Mouse (Mus musculus) cerebellum, adult 11-12 months (tissue): ENCODE measurements around the gene Rmnd5b.
A peak's percentile ranks its signal among the peaks of the same experiment; 100 is the strongest.
"Not testable (repeated sequence)": the region's sequence is repeated elsewhere in the genome, so short reads cannot be mapped to it uniquely, and the experiment has no call there.

Experiments
- DNase-seq: peaks from one replicate; pipeline ENCODE4 v3.0.0; 2022

Gene Rmnd5b

DNA sequence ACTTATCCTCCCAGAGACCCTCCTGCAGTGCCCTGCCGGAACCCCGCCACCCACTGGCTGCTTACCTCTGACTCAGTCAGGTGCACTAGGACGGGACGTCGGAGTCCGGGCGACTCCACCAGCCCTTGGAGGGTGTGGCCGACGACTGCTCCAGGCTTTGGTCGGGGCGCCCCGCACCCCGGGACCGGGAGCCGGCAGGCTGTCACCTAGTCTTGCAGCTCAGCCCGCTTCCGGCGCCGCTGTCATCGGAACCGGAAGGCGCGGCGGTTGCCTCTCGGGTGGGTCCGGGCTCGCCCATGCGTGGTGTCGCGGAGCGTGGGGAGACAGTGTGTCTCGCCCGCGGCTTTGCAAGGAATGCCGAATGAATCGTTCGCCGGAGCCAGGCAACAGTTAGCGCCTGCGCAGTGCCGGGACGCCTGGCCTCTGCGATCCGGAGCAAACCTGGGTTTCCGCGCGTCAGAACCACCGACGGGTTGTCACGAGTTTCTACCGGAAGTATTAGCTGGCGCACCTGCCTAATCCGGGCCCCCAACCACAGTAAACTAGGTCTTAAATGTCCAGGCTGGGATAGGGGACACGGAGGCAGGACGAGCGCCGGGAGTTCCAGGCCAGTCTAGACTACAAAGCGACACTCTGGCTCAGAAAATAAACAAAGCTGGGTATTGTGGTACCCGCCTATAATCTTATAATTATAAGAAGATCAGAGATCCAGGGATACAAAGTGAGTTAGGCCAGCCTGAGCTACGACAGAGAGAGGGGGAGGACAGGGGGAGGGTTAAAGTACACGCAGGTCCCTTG lies at the start of gene Rmnd5b:
TSS of gene Rmnd5b (minus strand) at position 372 of the 798 bp plus-strand sequence.
- DNase-seq: peak; percentile 92

DNA sequence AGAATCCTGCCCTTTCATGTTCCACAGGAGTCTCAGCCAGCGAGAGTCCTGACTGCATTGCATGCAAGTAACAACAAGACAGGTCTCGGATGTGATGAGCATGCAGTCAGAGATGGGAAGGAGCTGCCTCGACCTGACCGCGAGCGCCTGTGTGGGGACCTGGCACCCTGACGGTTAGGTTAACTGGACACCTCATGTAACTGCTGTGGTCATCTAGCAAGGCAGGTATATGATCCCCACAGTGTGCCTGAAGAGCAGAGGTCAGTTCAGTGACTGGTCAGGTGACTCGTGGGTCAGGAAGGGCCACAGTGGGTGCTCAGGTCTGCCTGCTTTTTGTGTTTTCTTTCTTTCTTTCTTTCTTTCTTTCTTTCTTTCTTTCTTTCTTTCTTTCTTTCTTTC lies 46.3 kb upstream of the Rmnd5b start:
- no peak for DNase-seq

DNA sequence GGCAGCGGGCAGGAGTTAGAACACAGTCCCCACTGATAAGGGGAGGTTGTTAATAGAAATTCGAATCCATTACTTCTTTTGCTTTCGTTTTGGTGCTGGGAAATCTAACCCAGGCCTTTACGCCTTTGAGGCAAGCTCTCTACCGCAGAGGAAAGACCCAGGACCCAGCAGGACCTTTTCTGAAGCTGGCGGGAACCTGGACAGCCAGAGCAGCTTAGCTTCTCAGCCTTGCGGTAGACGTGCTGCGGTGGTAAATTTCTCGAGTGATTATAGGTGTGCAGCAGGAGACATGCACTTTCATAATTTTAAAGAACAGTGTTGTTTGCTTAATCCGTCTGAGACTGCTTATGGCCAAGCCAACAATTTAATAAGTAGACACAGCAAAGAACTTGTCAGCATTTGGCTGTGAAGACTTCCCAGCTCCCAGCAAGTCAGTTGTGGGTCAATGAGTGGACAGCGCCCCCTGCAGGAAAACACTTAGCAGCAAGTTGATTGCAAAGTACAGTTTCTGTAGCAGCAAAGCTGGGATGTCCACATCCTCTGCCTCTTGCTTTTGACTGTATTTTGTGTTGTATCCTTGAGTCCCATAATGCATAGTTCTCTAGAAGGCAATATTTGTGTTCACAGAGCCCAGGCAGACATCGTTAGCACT lies 45.8 kb upstream of the Rmnd5b start:
- peak; percentile 76 for DNase-seq

DNA sequence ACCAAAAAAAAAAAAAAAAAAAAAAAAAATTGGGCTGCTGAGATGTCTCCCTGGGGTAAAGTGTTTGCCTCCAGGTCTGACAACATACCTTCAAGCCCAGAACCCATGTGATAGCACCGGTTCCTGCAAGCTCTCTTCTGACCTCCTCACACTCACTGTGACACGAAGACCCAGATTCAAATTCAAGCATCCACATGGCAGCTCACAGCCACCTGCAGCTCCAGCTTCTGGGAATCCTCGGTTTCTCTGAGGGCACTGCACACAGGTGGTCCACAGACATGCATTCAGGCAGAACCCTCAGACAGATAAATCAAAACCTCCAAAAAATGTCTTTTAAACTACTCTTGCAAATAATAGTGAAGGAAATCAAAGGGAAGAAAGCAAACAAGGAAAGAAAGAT lies 43.8 kb upstream of the Rmnd5b start:
- no peak for DNase-seq

DNA sequence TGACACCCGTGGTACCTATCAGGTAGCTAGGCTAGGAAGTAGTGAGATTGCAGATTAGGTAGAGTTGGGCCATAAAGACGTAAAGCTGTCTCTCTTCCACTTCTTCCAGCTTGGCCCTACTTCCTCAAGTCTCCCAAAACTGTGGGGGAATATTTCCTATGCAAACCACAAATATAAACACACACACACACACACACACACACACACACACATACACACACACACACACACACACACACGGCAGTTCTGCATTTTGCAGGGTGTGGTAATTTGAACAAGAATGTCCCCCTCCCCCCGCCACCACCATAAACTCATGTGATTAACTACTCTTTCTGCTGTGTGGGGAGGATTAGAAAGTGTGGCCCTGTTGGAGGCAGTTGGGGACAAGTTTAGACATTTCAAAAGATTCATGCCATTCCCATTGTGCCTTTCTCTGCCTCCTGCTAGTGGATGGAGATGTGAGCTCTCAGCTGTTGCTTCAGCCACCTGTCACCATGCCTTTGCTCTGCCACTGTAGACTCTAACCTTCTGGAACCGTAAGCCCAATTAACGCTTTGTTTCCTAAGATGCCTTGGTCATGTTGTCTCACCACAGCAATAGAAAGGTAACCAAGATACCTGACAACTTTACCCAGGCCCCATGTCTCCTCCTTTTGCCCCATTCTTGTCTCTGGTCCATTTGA lies 42.2 kb upstream of the Rmnd5b start:
- no peak for DNase-seq

DNA sequence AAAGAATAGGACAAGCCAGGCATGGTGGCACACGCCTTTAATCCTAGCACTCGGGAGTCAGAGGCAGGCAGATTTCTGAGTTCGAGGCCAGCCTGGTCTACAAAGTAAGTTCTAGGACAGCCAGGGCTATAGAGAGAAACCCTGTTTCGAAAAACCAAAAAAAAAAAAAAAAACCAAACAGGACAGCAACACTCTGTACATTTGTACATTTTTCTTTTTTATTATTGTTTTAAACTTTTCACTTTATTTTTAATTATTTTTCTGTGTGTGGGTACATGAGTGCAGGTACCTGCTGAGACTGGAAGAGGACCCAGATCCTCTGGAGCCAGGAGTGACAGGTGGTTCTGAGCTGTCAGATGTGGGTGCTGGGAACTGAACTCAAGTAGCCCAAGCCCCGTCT lies 39.7 kb upstream of the Rmnd5b start:
- DNase-seq: no peak

DNA sequence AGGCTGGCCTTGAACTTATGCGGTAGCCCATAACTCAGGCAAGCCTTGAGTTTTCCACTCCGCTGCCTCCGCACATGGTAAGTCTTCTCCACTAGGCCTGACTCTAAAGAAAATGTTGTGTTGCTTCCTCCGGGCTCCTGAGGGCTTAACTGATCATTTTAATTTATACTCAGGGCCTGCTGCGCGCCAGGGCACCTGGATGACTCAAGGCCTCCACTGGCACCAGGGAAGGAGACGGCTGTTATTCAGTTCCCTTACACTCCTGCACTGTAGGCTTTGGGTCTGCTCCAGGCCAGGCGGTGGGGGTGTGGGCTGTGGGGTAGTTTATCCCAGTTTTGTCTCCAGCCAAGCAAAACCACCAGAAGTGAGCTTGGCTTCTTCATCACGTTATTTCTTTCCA lies 37.6 kb upstream of the Rmnd5b start:
- DNase-seq: no peak

DNA sequence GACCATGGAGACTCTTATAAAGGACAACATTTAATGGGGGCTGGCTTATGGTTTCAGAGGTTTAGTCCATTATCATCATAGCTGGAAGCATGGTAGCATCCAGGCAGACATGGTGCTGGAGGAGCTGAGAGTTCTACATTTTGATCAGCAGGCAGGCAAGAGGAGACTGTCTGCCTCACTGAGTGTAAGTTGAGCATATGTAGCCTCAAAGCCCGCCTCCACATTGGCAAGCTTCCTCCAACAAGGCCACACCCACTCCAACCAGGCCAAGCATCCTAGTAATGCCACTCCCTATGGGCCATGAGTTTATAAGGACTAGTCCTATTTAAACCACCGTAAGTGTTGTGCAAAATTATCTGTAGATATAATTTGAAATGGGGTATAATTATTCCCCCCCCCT lies 35.7 kb upstream of the Rmnd5b start:
- DNase-seq: no peak

DNA sequence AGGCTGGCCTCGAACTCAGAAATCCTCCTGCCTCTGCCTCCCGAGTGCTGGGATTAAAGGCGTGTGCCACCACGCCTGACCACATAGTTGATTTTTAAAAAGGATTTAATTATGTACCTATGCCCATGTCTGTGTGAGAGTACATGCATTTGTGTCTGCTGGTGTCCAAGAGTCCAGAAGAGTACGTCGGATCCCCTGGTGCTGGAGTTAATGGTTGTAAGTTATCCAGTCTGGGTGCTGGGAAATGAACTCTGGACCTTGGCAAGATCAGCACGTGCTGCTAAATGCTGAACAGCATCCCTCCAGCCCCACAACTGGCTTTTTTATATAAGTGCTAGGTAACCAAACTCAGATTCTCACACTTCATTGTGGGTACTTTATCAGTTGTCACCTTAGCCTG lies 35.1 kb upstream of the Rmnd5b start:
- no peak for DNase-seq

DNA sequence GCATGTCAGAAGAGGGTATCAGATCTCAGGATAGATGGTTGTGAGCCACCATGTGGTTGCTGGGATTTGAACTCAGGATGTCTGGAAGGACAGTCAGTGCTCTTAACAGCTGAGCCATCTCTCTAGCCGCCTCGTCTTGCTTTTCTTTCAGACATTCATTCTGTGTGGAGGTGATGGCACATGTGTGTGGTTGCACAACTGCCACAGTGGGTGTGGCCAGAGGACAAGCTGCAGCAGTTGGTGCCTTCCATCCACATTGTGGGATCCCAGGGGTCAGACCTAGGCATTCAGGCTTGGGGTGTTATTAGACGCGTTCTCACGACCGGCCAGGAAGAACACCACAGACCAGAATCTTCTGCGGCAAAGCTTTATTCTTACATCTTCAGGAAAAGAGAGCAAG lies 29.1 kb upstream of the Rmnd5b start:
- DNase-seq: not testable (repeated sequence)

DNA sequence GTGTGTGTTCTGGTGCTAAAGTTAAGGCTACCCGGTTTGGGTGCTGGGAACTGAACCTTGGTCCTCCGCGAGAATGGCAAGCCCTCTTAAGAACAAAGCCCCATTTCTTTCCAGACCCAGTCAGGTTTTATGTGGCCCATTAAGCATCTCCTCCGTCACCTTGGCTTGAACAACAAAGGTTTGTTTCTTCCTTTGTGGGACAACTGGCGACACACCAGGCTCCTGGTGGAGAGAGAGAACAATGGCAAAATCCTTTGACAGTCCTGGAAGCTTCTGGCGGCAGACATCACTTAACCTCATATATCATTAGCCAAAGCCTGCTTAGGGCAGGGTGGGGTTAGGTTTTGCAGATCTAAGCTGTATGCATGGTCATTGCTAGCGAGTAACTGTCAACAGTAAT lies 26.9 kb upstream of the Rmnd5b start:
- DNase-seq: no peak

DNA sequence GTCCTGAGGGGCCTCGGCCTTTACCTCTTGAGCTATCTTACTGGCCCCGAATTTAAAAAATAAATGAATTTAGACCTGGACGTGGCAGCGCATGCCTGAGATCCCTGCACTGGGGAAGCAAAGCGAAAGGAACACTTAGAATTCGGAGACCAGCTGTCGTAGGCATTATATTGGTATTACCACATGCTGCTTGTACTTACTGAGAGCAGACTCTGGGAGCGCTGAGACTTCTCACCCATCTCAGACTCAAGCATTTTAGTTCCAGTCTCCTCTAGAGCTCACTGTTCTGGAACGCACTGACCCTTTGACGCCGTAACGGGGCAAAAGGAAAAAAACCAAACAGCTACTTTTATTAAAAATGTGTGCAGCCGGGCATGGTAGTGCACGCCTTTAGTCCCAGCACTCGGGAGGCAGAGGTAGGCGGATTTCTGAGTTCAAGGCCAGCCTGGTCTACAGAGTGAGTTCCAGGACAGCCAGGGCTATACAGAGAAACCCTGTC lies 26.2 kb upstream of the Rmnd5b start:
- no peak for DNase-seq

DNA sequence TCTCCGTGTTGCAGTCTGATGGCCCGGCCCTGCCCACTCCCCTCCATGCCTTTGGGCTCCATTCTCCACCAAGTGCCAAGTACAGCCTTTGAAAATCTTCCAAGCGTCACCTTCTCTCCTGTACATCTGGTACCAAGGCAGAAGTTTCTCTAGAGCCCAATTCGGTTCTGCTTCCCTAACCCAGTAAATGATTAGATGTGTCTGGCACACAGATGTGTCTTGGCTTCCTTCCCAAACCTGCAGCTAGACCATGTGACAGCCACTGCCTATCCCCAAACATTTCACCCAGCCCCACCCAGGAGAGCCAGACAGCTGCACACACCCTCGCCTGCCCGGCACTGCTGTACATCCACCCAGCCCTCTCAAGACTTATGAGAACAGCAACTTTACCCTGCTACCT lies 23.0 kb upstream of the Rmnd5b start:
- DNase-seq: no peak

DNA sequence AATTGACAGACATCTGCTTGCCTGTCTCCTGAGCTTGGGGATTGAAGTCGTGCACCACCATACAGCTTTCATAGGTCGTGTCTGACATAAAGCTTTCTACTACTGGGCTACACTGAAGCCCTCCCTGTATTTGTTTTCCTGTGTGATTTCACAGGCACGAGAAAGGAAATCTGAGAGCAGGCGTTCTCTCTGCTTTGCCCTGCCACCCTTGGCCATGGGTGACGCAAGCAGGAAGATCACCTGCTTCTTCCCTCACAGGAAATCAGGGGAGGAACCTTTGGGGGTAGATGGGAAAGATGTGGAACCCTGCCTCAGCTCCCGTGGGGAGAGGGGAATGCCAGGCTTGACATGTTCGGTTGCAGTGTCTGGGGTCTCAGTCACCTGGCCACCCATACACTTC lies 22.6 kb upstream of the Rmnd5b start:
- DNase-seq: no peak

DNA sequence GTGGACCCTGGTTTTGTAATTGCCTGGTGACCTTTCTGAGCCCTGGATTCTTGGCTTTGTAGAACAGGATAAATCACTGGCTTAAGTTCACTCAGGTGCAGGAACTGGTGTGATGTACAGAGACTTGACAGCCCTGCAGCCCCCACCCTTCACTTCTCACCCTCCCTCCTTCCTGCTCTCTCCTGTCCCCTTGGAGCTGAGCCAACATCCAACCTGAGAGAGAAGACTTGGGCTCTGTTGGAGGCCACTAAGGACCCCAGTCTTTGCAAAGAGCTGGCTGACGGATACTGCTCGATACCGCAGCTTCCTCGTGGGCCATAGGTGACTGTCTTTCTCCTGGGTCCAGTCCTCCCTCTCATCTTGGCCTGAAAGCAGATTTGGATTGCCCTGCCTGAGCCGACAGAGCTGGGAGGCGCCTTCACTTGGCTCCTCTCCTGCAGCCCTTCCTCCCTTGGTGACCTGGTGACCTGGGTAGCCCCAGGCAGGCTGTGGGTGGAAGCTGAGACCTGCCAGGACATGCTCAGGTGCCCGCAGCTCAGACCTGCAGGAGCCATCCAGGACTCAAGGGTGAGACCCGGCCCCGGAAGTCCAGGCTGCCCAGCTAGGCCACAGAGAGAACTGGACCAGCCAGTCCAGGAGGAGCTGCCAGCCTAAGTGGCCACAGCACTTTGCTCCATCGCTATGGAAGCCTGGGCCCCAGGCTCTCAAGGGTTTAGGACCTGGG lies 21.3 kb upstream of the Rmnd5b start:
- DNase-seq: no peak

DNA sequence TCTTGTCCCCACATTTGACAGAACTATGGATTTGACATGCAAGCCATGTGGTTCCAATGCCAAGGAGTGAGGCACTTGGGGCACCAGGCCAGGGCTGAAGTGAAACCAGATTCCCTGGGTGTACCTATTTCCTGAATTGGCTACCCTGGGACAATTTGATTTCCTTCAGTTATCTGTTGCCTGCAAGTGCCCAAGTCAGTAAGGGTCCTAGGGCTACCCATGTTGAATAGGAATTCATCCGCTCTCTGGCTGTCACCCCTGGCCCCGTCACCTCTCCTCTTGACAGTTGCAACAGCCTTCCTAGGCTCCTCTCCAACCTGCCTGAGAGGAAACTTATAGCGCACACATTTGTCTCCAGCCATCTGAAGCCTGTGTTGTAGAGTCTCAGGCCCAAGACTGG lies 19.2 kb upstream of the Rmnd5b start:
- DNase-seq: no peak

DNA sequence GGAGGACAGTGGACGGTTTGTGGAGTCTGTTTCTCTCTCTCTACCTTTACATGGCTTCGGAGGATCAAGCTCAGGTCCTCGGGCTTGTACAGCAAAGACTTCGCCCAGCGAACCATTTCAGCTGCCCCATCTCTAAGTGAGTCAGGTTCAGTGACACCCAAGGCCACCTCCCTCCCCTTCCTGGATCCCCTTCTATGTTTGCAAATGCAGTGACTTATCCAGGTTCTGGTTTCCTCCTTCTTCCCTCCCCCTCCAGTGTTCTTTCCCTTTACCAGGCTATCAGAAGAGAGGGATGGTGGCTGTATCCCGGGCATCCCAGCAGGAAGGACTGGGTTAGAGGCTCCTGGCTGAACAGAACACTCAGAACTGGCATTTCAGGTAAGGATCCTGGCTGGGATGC lies 18.0 kb upstream of the Rmnd5b start:
- DNase-seq: no peak

DNA sequence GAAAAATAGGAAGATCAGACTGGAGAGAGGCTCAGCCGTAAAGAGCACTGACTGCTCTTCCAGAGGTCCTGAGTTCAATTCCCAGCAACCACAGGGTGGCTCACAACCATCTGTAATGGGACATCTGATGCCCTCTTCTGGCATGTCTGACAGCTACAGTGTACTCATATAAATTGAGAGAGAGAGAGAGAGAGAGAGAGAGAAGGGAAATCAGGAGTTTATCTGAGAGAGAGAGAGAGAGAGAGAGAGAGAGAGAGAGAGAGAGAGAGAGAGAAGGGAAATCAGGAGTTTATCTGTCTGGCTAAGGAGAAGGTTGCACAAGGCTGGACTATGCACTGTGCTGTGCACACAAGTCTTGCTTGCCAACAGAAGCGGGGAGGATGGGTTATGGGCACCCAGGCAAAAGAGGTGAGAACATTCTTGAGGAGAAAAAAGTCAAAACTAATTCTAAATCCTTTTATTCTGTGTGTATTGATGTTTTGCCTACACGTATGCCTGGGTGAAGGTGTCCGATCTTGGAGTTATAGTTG lies 17.3 kb upstream of the Rmnd5b start:
- DNase-seq: no peak

DNA sequence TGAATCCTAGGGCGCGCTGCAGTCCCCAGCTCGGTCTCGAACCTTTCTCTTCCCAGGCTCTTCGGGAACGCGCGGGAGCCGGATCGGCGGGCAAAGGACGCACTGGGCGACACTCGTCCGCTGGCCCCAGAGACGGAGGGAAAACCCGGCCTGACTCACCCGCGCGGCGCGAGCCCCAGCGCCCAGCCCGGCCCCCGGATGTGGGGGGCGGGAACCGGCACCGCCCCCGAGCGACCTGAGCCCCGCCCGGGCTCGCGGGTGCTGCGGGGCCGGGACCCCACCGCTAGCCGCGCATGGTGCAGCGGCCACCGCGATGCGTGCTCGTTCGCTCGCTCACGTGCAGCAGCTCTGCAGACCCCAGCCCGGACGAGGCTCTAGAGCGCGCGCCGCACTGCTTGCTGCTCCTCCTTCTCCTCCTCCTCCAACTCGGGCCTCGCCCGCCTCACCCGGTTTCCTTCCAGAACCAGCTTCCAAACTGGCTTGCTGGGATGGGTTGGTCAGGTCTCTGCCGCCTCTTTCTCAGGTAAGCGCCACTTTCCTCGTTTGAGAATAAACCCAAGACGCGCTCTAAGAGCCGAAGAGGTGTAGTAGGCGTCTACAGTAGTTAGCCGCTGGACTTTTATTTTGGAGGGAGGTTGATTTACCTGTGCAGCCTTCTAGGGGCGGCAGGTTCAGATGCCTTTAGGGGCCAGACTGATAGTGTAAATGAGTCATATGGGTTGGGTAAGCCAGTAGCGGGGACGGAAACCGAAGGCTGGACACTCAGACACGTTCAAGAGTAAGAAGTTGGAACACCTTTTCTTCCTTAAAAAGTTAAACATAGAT lies 15.2 kb upstream of the Rmnd5b start, which contains the start of the genes N4bp3 and D930048N14Rik:
TSS of gene N4bp3 (minus strand) at position 152 of the 825 bp plus-strand sequence.
TSS of gene D930048N14Rik (plus strand) at position 264 of the 825 bp plus-strand sequence.
- no peak for DNase-seq

DNA sequence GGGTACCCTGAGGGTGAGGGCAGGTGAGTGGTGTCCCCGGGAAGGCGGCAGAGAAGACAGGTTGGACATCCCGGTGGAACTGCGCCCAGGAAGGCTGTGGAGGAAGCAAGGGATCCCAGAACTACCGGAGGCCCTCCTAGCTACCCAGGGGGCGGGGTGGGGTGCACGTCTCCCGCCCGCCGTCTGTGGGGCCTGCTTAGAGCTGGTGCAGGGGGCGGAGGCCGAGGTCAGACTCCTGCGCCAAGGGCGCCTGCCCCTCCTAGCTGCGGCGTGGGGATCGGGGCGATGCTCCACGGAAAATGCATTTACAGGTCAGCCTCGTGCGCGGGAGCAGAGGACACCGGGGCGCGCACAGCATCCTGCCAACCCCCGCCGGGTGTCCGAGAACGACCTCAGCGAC lies 14.6 kb upstream of the Rmnd5b start:
- no peak for DNase-seq

DNA sequence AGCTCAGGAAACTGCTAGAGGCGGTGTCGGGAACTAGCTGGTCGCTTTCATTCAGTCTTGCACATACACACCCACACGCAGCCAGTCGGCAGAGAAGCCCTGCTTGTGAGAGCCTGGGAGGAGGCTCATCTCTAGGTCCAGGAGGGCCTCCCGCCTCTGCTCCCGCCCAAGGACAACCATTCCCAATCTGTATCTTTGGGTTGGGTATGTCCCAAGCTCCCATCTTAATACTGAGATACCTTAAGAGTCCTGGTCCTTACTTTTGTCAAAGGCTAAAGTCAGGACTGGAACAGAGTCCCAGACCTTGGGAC lies 14.1 kb upstream of the Rmnd5b start:
- no peak for DNase-seq
